Comparison of ENCODE assay signal across 8 mouse cellular contexts in the genomic region with DNA sequence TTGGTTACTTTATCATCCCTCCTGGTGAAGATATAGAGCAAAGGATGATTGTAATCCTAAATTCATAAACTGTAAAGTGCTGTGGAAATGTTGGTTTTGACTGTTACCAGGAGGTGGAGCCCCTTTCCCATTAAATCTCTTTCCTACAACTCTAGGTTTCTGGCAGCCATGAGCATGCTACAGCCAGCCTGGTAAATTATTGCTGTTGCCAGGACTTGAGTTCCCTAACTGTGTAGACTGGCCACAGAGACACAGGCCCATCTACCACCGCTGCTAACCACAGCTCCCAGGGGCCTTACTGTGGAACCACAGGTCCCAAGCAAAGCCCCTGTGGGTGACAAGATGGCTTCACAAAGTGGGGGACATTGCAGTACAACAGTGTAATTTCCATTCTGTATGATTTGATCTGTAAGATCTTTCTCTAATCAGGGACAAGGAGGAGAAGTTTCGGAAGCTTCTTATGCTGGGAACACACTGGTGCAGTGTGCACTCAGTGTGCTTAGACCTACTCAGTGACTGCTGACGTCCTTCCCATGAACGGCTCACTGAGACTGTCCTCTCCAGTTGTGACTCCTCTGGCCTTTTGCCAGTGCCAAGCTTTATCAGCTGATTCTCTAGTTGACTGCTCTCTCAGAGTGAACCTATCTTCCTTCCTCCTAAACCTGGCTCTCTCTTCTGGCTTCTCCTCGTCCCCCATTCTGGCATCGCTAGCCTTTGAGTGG. TPM values are rescaled to one million over a fixed set of nuclear protein-coding genes. Genes with fewer than 3 reads are reported as not detected.
DNase-seq lines count a peak whose midpoint lies in the region; ATAC-seq lines count a peak whose summit lies in the region.

No protein-coding gene starts in this region.

- H3K36me3 ChIP-seq in kidney, embryonic 14.5 days (ENCODE audit: control insufficient read depth, insufficient read depth, low read length) = no peaks in the 10 kb centered on the region
- no peaks in the 10 kb centered on the region for H3K36me3 ChIP-seq in midbrain, embryonic 13.5 days

- no peaks in the 10 kb centered on the region for H3K9me3 ChIP-seq in kidney, embryonic 14.5 days (ENCODE audit: control insufficient read depth, low read length)
- H3K9me3 ChIP-seq in midbrain, embryonic 13.5 days = no peaks in the 10 kb centered on the region

- H3K4me3 ChIP-seq in kidney, embryonic 14.5 days (ENCODE audit: low read length) = no peak overlapping the region
- no peak overlapping the region for H3K4me3 ChIP-seq in midbrain, embryonic 13.5 days (replicated peaks)

- 82% methylated on average over 6 of the region's 6 CpGs for WGBS in kidney, embryonic 14.5 days
- 88% methylated on average over 6 of the region's 6 CpGs for WGBS in midbrain, embryonic 13.5 days

- no peak overlapping the region for H3K4me2 ChIP-seq in kidney, embryonic 14.5 days (replicated peaks; ENCODE audit: low read depth, low read length)
- H3K4me2 ChIP-seq in midbrain, embryonic 13.5 days (replicated peaks) = no peak overlapping the region

- no peak for ATAC-seq in kidney, embryonic 14.5 days (ENCODE audit: low FRiP score, low TSS enrichment)
- peak; percentile 35 to 58; a peak in 2 of 4 replicates for ATAC-seq in hematopoietic stem cell, adult 5-6 weeks (replicated peaks in 1 of 2; ENCODE audit: insufficient read depth in 1 of 2, low FRiP score in 2 of 2, low TSS enrichment in 1 of 2, low read depth in 1 of 2, poor library complexity in 2 of 2, severe bottlenecking in 2 of 2)
- peak; percentile 66; the same call in 1 of the 2 replicates for ATAC-seq in midbrain, embryonic 13.5 days
- no peak for ATAC-seq in megakaryocyte-erythroid progenitor cell, adult 5-6 weeks (replicated peaks; ENCODE audit: low FRiP score, low TSS enrichment, poor library complexity, severe bottlenecking)

- no peaks in the 10 kb centered on the region for H3K4me1 ChIP-seq in kidney, embryonic 14.5 days (ENCODE audit: control insufficient read depth, insufficient read depth, low read length)
- H3K4me1 ChIP-seq in midbrain, embryonic 13.5 days (replicated peaks) = peaks cover 11% of the 10 kb centered on the region; the same call in 1 of the 2 replicates

- no peak overlapping the region for H3K9ac ChIP-seq in kidney, embryonic 14.5 days (ENCODE audit: low read depth, low read length)
- H3K9ac ChIP-seq in midbrain, embryonic 13.5 days (replicated peaks) = no peak overlapping the region

- peak; percentile 22 for DNase-seq in kidney, adult 9 months
- peak; percentile 48 for DNase-seq in Muller cell, postnatal 12 days (ENCODE audit: inconsistent ontology term)
- DNase-seq in cerebellum, adult 9-10 months = peak; percentile 36
- no peak for DNase-seq in spleen, adult 12 weeks (ENCODE audit: low spot score)

- H3K27ac ChIP-seq in kidney, embryonic 14.5 days (ENCODE audit: low read depth, low read length) = no peak overlapping the region
- H3K27ac ChIP-seq in midbrain, embryonic 13.5 days = no peak overlapping the region

- H3K27me3 ChIP-seq in kidney, embryonic 14.5 days (ENCODE audit: control insufficient read depth, insufficient read depth, low read length) = no peaks in the 10 kb centered on the region
- H3K27me3 ChIP-seq in midbrain, embryonic 13.5 days = no peaks in the 10 kb centered on the region

RNA-seq across cellular contexts. Expression of gene Sec61b, which starts 47.6 kb away (rescaled TPM):
- polyA plus RNA-seq in kidney, embryonic 14.5 days (2014; fragmentation: Nextera tagmentation; extraction: Ambion mirVana) = 412 and 566 TPM in 2 replicates
- 93.9 and 140 TPM in 2 replicates for total RNA-seq in hematopoietic stem cell, adult 5-6 weeks (2017)
- polyA plus RNA-seq in midbrain, embryonic 13.5 days (2015; fragmentation: Nextera tagmentation; extraction: Ambion mirVana) = 288 and 302 TPM in 2 replicates
- total RNA-seq in megakaryocyte-erythroid progenitor cell, adult 5-6 weeks (2014; fragmentation: Nextera tagmentation) = 209 and 292 TPM in 2 replicates
- total RNA-seq in megakaryocyte-erythroid progenitor cell, adult 5-6 weeks (2017) = 189 and 247 TPM in 2 replicates

RNA-seq across cellular contexts. Expression of gene Alg2, which starts 47.9 kb away (rescaled TPM):
- 44.6 and 74.7 TPM in 2 replicates for polyA plus RNA-seq in kidney, embryonic 14.5 days (2014; fragmentation: Nextera tagmentation; extraction: Ambion mirVana)
- total RNA-seq in hematopoietic stem cell, adult 5-6 weeks (2017) = 24.9 and 25.0 TPM in 2 replicates
- polyA plus RNA-seq in midbrain, embryonic 13.5 days (2015; fragmentation: Nextera tagmentation; extraction: Ambion mirVana) = 250 and 255 TPM in 2 replicates
- total RNA-seq in megakaryocyte-erythroid progenitor cell, adult 5-6 weeks (2014; fragmentation: Nextera tagmentation) = 28.0 and 28.5 TPM in 2 replicates
- total RNA-seq in megakaryocyte-erythroid progenitor cell, adult 5-6 weeks (2017) = 15.6 and 18.3 TPM in 2 replicates

Comparison
In these comparisons a context has a peak if more than half of its experiments do, and no peak if none do; other contexts are left out.
1. ATAC-seq: peak in hematopoietic stem cell, adult 5-6 weeks (2 of 2) and midbrain, embryonic 13.5 days (single experiment); none in kidney, embryonic 14.5 days (single experiment) and megakaryocyte-erythroid progenitor cell, adult 5-6 weeks (single experiment).